In the genomic region with DNA sequence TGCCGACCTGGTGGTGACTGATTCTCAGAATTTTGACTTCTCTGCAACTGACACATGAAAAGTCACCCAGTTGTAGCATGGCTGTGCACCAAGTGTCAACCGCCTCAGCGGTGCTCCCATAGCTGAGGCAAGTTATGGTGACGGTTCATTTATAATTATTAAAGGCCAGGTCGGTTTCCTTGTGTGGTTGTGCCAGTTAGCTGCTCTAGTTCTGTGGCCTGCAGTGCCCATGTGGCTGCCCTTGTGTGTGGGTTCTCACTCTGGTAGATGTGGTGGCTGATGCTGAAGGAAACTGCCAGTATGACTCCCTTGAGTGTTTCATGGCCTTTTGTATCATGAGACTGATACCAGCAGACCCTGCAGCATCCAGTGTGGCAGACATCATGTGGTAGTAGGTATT, we compare ENCODE assay signal across 26 mouse cellular contexts. TPM values are rescaled to one million over a fixed set of nuclear protein-coding genes. Genes with fewer than 3 reads are reported as not detected.
DNase-seq lines count a peak whose midpoint lies in the region; ATAC-seq and TF ChIP-seq lines count a peak whose summit lies in the region.
"Had no signal": no experiment of that assay in that cellular context is flagged by ENCODE, and none has a peak within 500 bp of the region (broad histone marks: within the 10 kb centered on the region; RNA-seq: fewer than 3 reads in every experiment).

No protein-coding gene starts in this region.

- DNase-seq in liver, postnatal 0 days = no peak
- peak; percentile 41 for DNase-seq in 416B (ENCODE audit: low read depth)
- peak; percentile 7 for DNase-seq in CD4-positive helper T cell, adult 2 months (ENCODE audit: low read depth, low spot score)
- no peak for DNase-seq in lung, postnatal 25 days (ENCODE audit: low spot score)
- DNase-seq: adrenal gland, adult 2 months; adrenal gland, postnatal 14 days; cerebellum, adult 11-12 months; cerebellum, adult 8-10 months; cerebellum, postnatal 10 days; cerebellum, postnatal 36 days; embryo, embryonic 11 days; forebrain, postnatal 0 days; gastrocnemius, postnatal 25 days; heart, adult 2 months had no signal

- 77% methylated on average over 5 of the region's 5 CpGs for WGBS in liver, embryonic 12.5 days (ENCODE audit: insufficient replicate concordance)
- WGBS in liver, postnatal 0 days (ENCODE audit: insufficient replicate concordance) = 70% methylated on average over 5 of the region's 5 CpGs
- 71% methylated on average over 5 of the region's 5 CpGs for WGBS in macrophage (ENCODE audit: missing documents)

- no peaks in the 10 kb centered on the region for H3K27me3 ChIP-seq in liver, embryonic 12.5 days (replicated peaks)
- no peaks in the 10 kb centered on the region for H3K27me3 ChIP-seq in liver, postnatal 0 days (ENCODE audit: insufficient read depth, low read length)
- H3K27me3 ChIP-seq: CH12.LX; embryonic facial prominence, embryonic 13.5 days; hindbrain, embryonic 12.5 days; hindbrain, embryonic 15.5 days; intestine, embryonic 15.5 days had no signal

- peaks cover 44% of the 10 kb centered on the region for H3K4me1 ChIP-seq in liver, embryonic 12.5 days
- H3K4me1 ChIP-seq in liver, postnatal 0 days (ENCODE audit: insufficient read depth) = peaks cover 8% of the 10 kb centered on the region
- H3K4me1 ChIP-seq: embryonic facial prominence, embryonic 10.5 days; embryonic facial prominence, embryonic 13.5 days; hindbrain, embryonic 12.5 days had no signal

- H3K4me3 ChIP-seq in liver, embryonic 12.5 days = no peak overlapping the region
- H3K4me3 ChIP-seq in liver, postnatal 0 days (ENCODE audit: low read depth, low read length) = no peak overlapping the region
- H3K4me3 ChIP-seq in macrophage (ENCODE audit: inconsistent target) = no peak overlapping the region
- H3K4me3 ChIP-seq: embryonic facial prominence, embryonic 10.5 days; embryonic facial prominence, embryonic 13.5 days; erythroblast, embryonic 14.5 days; heart, adult 2 months; hindbrain, embryonic 12.5 days; hindbrain, embryonic 15.5 days; intestine, embryonic 15.5 days had no signal

- no peaks in the 10 kb centered on the region for H3K9me3 ChIP-seq in liver, embryonic 12.5 days (replicated peaks)
- H3K9me3 ChIP-seq in liver, postnatal 0 days (ENCODE audit: low read length) = no peaks in the 10 kb centered on the region
- H3K9me3 ChIP-seq: embryonic facial prominence, embryonic 10.5 days; embryonic facial prominence, embryonic 13.5 days; hindbrain, embryonic 15.5 days; intestine, embryonic 15.5 days had no signal

- no peak for TF ChIP-seq CTCF in liver, postnatal 0 days (IDR thresholded peaks at IDR 0.05; ENCODE audit: low read depth)

- no peak for TF ChIP-seq EP300 in liver, postnatal 0 days (IDR thresholded peaks at IDR 0.05; ENCODE audit: low read depth)

- no peak overlapping the region for H3K4me2 ChIP-seq in liver, embryonic 12.5 days
- H3K4me2 ChIP-seq in liver, postnatal 0 days (ENCODE audit: low read depth, low read length) = no peak overlapping the region
- H3K4me2 ChIP-seq: embryonic facial prominence, embryonic 13.5 days; heart, embryonic 11.5 days; hindbrain, embryonic 12.5 days; hindbrain, embryonic 15.5 days; intestine, embryonic 15.5 days had no signal

- ATAC-seq in liver, embryonic 12.5 days = no peak
- no peak for ATAC-seq in liver, postnatal 0 days
- ATAC-seq in erythroid progenitor cell, adult 5-6 weeks (replicated peaks; ENCODE audit: low FRiP score, poor library complexity, severe bottlenecking) = no peak
- ATAC-seq: forebrain, embryonic 14.5 days; forebrain, postnatal 0 days; intestine, embryonic 15.5 days had no signal

- H3K79me2 ChIP-seq in macrophage (ENCODE audit: inconsistent target) = peaks cover 58% of the 10 kb centered on the region

- H3K9ac ChIP-seq in liver, embryonic 12.5 days = no peak overlapping the region; the same call in 1 of the 2 replicates
- no peak overlapping the region for H3K9ac ChIP-seq in liver, postnatal 0 days (replicated peaks)
- H3K9ac ChIP-seq: embryonic facial prominence, embryonic 13.5 days; forebrain, postnatal 0 days; hindbrain, embryonic 12.5 days; hindbrain, embryonic 15.5 days; intestine, embryonic 15.5 days had no signal

- peaks cover 40% of the 10 kb centered on the region for H3K36me3 ChIP-seq in liver, embryonic 12.5 days
- H3K36me3 ChIP-seq in liver, postnatal 0 days (replicated peaks; ENCODE audit: insufficient read depth, low read length) = peaks cover 25% of the 10 kb centered on the region
- peaks cover 14% of the 10 kb centered on the region for H3K36me3 ChIP-seq in macrophage (ENCODE audit: inconsistent target)

- H3K27ac ChIP-seq in liver, embryonic 12.5 days = 0 out of 2 replicates have a peak overlapping the region, but pooled peaks have one; percentile 2
- no peak overlapping the region for H3K27ac ChIP-seq in liver, postnatal 0 days (ENCODE audit: low read depth)
- H3K27ac ChIP-seq in macrophage = peak overlapping the region; percentile 48
- H3K27ac ChIP-seq: embryonic facial prominence, embryonic 10.5 days; embryonic facial prominence, embryonic 13.5 days; heart, adult 2 months; hindbrain, embryonic 12.5 days; hindbrain, embryonic 15.5 days; intestine, embryonic 15.5 days had no signal

RNA-seq across cellular contexts. Expression of gene B130006D01Rik, which starts 24.9 kb away (rescaled TPM):
- 0.62 and 0.65 TPM in 2 replicates for polyA plus RNA-seq in liver, embryonic 12.5 days (2016; fragmentation: Nextera tagmentation; extraction: Ambion mirVana)
- polyA plus RNA-seq in liver, postnatal 0 days (2015; fragmentation: Nextera tagmentation; extraction: Ambion mirVana) = 0.18 and 0.31 TPM in 2 replicates
- total RNA-seq in macrophage (2018; cell fraction: chromatin; rRNA removed) = 10 to 100 TPM in 14 of 26 experiments, 1 to 10 TPM in 12; 2.5 to 48.9 (median 13.2) TPM
- total RNA-seq in macrophage (2018; cell fraction: cytosol; rRNA removed) = 1 to 10 TPM in 3 of 26 experiments, under 1 TPM in 15, not detected in 8; 0.03 to 1.2 (median 0.13) TPM
- total RNA-seq in macrophage (2018; cell fraction: nucleus; rRNA removed) = 10 to 100 TPM in 7 of 26 experiments, 1 to 10 TPM in 17, under 1 TPM in 2; 0.54 to 30.1 (median 3.9) TPM
- 0.11 to 0.15 TPM (median 0.11 TPM) in 3 replicates for polyA plus RNA-seq in macrophage (2018)
- total RNA-seq in erythroid progenitor cell, adult 5-6 weeks (2015; ENCODE audit: low replicate concordance) = 0.42 and 1.8 TPM in 2 replicates
- total RNA-seq in erythroid progenitor cell, adult 5-6 weeks (2017; ENCODE audit: low replicate concordance) = 0.61 and 2.6 TPM in 2 replicates
- polyA plus RNA-seq: erythroblast, embryonic 14.5 days had no signal

RNA-seq across cellular contexts. Expression of gene Zfp652, which starts 35.9 kb away (rescaled TPM):
- 8.9 TPM in 2 replicates for polyA plus RNA-seq in liver, embryonic 12.5 days (2016; fragmentation: Nextera tagmentation; extraction: Ambion mirVana)
- polyA plus RNA-seq in liver, postnatal 0 days (2015; fragmentation: Nextera tagmentation; extraction: Ambion mirVana) = 5.0 and 5.6 TPM in 2 replicates
- total RNA-seq in macrophage (2018; cell fraction: chromatin; rRNA removed) = 10 to 100 TPM in 20 of 26 experiments, 1 to 10 TPM in 6; 3.0 to 59.5 (median 33.4) TPM
- total RNA-seq in macrophage (2018; cell fraction: cytosol; rRNA removed) = 10 to 100 TPM in 24 of 26 experiments, 1 to 10 TPM in 2; 6.1 to 53.2 (median 16.7) TPM
- total RNA-seq in macrophage (2018; cell fraction: nucleus; rRNA removed) = 10 to 100 TPM in 22 of 26 experiments, 1 to 10 TPM in 4; 7.5 to 68.1 (median 28.6) TPM
- polyA plus RNA-seq in macrophage (2018) = 17.9 to 26.2 TPM (median 25.2 TPM) in 3 replicates
- 12.3 and 22.6 TPM in 2 replicates for total RNA-seq in erythroid progenitor cell, adult 5-6 weeks (2015; ENCODE audit: low replicate concordance)
- 9.0 and 23.0 TPM in 2 replicates for total RNA-seq in erythroid progenitor cell, adult 5-6 weeks (2017; ENCODE audit: low replicate concordance)

Comparison
In these comparisons a context has a peak if more than half of its experiments do, and no peak if none do; other contexts are left out.
1. DNase-seq: peak in 416B (single experiment) and CD4-positive helper T cell, adult 2 months (single experiment); none in liver, postnatal 0 days (single experiment) and lung, postnatal 25 days (single experiment).